Mouse (Mus musculus): Measurements from ENCODE around the gene Pik3cb. TPM values are rescaled to one million over a fixed set of nuclear protein-coding genes. Genes with fewer than 3 reads are reported as not detected.

Gene Pik3cb
- polyA plus RNA-seq, 1 experiment from 2014 or later = 1.2 TPM

DNA sequence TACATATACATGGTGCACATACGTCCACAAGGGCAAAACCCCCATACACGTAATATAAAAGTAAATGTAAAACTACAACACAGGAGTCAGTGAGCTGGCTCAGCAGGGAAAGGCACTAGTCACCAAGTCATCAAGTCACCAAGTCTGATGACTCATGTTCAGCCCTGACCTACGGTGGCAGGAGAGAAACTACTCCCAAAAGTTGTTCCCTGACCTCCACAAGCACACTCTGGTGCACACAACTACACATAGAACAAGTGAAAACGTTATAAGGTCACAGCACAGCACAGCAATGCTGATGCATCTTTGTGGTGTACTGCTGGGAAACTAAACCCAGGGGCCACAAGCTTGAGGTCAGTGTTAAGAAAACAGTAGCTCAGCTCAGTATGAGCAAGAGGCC, 49.9 kb downstream of the Pik3cb start:
- WGBS = 86% methylated on average over 4 of the region's 4 CpGs
- Histone ChIP-seq H3K4me3 (ENCODE audit: low read depth, low read length) (no peak overlapping the region), H3K36me3 (ENCODE audit: control insufficient read depth, insufficient read depth, low read length) (no peaks in the 10 kb centered on the region), H3K9me3 (ENCODE audit: control insufficient read depth, low read depth, low read length) (no peaks in the 10 kb centered on the region), H3K4me2 (replicated peaks; ENCODE audit: low read depth, low read length) (no peak overlapping the region), H3K4me1 (ENCODE audit: control insufficient read depth, insufficient read depth, low read length) (no peaks in the 10 kb centered on the region), H3K27ac (ENCODE audit: low read length) (no peak overlapping the region), H3K27me3 (ENCODE audit: control insufficient read depth, insufficient read depth, low read length) (no peaks in the 10 kb centered on the region), H3K9ac (replicated peaks; ENCODE audit: low read depth, low read length) (no peak overlapping the region)
- ATAC-seq (ENCODE audit: insufficient number of reproducible peaks, insufficient read depth, low FRiP score, low read depth) = no peak

DNA sequence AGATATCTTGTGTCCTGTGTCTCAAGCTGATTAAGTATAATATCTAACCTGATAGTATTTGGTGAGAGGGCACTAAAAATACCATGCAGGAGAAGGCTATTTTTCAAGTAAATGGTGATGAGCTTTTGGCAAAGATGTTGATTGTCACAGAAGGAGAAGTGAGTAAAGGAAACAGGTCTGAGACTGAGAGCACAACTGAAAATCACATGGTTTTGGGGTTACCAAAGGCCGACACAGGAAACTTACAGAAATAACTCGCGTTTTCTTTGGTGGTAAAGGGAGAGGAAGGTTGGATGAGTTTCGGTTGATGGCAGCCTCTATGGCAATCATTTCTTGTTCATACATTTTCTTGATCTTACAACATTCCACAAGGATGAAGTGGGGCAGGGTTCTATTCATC, 50.5 kb downstream of the Pik3cb start:
- H3K36me3 ChIP-seq (ENCODE audit: control insufficient read depth, insufficient read depth, low read length) = no peaks in the 10 kb centered on the region
- WGBS = 95% methylated on average over 4 of the region's 4 CpGs
- no peaks in the 10 kb centered on the region for H3K27me3 ChIP-seq (ENCODE audit: control insufficient read depth, insufficient read depth, low read length)
- H3K9ac ChIP-seq (replicated peaks; ENCODE audit: low read depth, low read length) = no peak overlapping the region
- H3K4me3 ChIP-seq (ENCODE audit: low read depth, low read length) = no peak overlapping the region
- no peak overlapping the region for H3K4me2 ChIP-seq (replicated peaks; ENCODE audit: low read depth, low read length)
- H3K4me1 ChIP-seq (ENCODE audit: control insufficient read depth, insufficient read depth, low read length) = no peaks in the 10 kb centered on the region
- no peak for ATAC-seq (ENCODE audit: insufficient number of reproducible peaks, insufficient read depth, low FRiP score, low read depth)
- H3K27ac ChIP-seq (ENCODE audit: low read length) = no peak overlapping the region
- H3K9me3 ChIP-seq (ENCODE audit: control insufficient read depth, low read depth, low read length) = no peaks in the 10 kb centered on the region

DNA sequence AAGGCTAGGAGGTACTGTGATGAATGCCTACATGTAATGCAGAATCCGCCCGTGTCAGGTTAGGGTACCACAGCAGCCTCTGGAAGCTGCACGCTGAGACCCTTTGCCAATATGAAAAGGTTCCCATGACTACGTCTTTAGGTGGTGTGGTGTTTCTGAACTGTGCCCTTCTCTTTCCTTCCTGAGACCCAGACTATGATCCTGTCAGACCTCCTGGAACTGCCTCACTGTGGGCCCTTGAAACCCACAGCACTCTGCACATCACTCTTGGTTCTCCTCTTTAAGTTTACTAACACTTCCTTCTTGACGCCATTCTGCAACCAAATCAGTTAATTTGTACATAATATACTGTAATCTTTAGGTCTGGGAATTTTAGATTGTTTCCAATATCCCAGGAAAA, 58.7 kb downstream of the Pik3cb start:
- Histone ChIP-seq H3K36me3 (ENCODE audit: control insufficient read depth, insufficient read depth, low read length) (no peaks in the 10 kb centered on the region), H3K9ac (replicated peaks; ENCODE audit: low read depth, low read length) (no peak overlapping the region), H3K27ac (ENCODE audit: low read length) (no peak overlapping the region), H3K4me2 (replicated peaks; ENCODE audit: low read depth, low read length) (no peak overlapping the region), H3K9me3 (ENCODE audit: control insufficient read depth, low read depth, low read length) (no peaks in the 10 kb centered on the region), H3K27me3 (ENCODE audit: control insufficient read depth, insufficient read depth, low read length) (no peaks in the 10 kb centered on the region), H3K4me1 (ENCODE audit: control insufficient read depth, insufficient read depth, low read length) (no peaks in the 10 kb centered on the region), H3K4me3 (ENCODE audit: low read depth, low read length) (no peak overlapping the region)
- 87% methylated on average over 5 of the region's 5 CpGs for WGBS
- no peak for ATAC-seq (ENCODE audit: insufficient number of reproducible peaks, insufficient read depth, low FRiP score, low read depth)

DNA sequence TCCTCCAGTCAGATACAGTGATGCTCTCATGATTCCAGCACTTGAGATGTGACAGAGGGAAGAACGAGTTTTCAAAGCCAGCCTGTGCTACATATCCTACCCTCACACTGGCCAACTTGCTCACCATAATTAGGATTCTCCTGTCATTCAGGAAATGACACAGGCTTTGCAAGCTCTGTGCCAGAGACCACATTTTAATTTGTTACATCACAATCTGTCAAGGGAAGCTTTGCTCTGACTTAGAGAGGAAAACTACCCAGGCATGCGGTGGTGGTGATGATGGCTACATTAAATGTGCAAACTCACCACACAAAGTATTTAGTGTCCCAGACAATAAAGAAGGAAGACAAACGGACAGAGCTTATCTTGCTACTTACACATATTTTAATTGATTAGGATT, 59.1 kb downstream of the Pik3cb start:
- ATAC-seq (ENCODE audit: insufficient number of reproducible peaks, insufficient read depth, low FRiP score, low read depth) = no peak

DNA sequence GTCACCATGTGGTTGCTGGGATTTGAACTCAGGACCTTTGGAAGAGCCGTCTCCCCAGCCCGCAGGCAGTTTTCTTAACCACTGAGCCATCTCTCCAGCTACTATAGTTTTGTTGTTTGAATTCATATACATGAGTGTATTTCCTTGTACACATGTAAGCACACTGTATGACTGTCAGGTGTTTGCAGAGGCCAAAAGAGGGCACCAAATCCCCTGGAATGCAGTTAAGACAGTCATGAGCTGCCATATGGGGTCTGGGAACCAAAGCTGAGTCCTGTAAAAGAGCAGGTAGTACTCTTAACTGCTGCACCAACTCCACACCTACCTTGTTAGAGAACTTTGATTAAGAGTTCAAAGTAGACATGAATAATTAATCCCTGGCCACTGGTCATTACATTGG, 59.8 kb downstream of the Pik3cb start:
- no peaks in the 10 kb centered on the region for H3K36me3 ChIP-seq (ENCODE audit: control insufficient read depth, insufficient read depth, low read length)
- no peak overlapping the region for H3K27ac ChIP-seq (ENCODE audit: low read length)
- no peak overlapping the region for H3K4me2 ChIP-seq (replicated peaks; ENCODE audit: low read depth, low read length)
- no peaks in the 10 kb centered on the region for H3K4me1 ChIP-seq (ENCODE audit: control insufficient read depth, insufficient read depth, low read length)
- H3K9ac ChIP-seq (replicated peaks; ENCODE audit: low read depth, low read length) = no peak overlapping the region
- H3K27me3 ChIP-seq (ENCODE audit: control insufficient read depth, insufficient read depth, low read length) = no peaks in the 10 kb centered on the region
- no peak overlapping the region for H3K4me3 ChIP-seq (ENCODE audit: low read depth, low read length)
- no peak for ATAC-seq (ENCODE audit: insufficient number of reproducible peaks, insufficient read depth, low FRiP score, low read depth)
- 92% methylated on average over 2 of the region's 2 CpGs for WGBS
- no peaks in the 10 kb centered on the region for H3K9me3 ChIP-seq (ENCODE audit: control insufficient read depth, low read depth, low read length)

More for the DNA sequence above, 59.1 kb downstream of the Pik3cb start:
- H3K4me3 ChIP-seq (ENCODE audit: low read depth, low read length) = no peak overlapping the region
- no peaks in the 10 kb centered on the region for H3K27me3 ChIP-seq (ENCODE audit: control insufficient read depth, insufficient read depth, low read length)
- H3K4me2 ChIP-seq (replicated peaks; ENCODE audit: low read depth, low read length) = no peak overlapping the region
- no peaks in the 10 kb centered on the region for H3K9me3 ChIP-seq (ENCODE audit: control insufficient read depth, low read depth, low read length)
- H3K9ac ChIP-seq (replicated peaks; ENCODE audit: low read depth, low read length) = no peak overlapping the region
- H3K36me3 ChIP-seq (ENCODE audit: control insufficient read depth, insufficient read depth, low read length) = no peaks in the 10 kb centered on the region
- H3K27ac ChIP-seq (ENCODE audit: low read length) = no peak overlapping the region
- no peaks in the 10 kb centered on the region for H3K4me1 ChIP-seq (ENCODE audit: control insufficient read depth, insufficient read depth, low read length)
- WGBS = 77% methylated on average over 3 of the region's 3 CpGs

DNA sequence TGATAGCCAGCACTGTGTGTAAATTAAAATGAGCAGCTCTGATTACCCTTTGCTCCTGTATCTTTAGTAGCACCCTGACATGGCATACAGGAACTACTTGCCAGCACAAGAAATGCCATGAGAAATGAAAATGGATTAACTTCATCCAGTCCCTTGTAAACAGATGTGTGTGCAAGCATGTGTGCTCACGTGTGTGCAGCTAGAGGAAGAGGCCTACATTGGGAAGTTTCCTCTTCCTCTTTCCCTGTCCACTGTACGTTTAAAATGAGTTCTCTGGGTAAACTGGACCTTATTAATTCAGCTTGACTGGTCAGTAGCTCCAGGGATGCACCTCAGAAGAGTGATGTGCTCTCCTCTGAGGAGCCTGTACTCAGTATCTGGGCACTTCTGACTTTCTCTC, 66.0 kb downstream of the Pik3cb start:
- 65% methylated on average over 2 of the region's 2 CpGs for WGBS
- H3K27ac ChIP-seq (ENCODE audit: low read length) = no peak overlapping the region
- no peaks in the 10 kb centered on the region for H3K36me3 ChIP-seq (ENCODE audit: control insufficient read depth, insufficient read depth, low read length)
- no peaks in the 10 kb centered on the region for H3K9me3 ChIP-seq (ENCODE audit: control insufficient read depth, low read depth, low read length)
- ATAC-seq (ENCODE audit: insufficient number of reproducible peaks, insufficient read depth, low FRiP score, low read depth) = no peak
- H3K4me1 ChIP-seq (ENCODE audit: control insufficient read depth, insufficient read depth, low read length) = no peaks in the 10 kb centered on the region
- no peak overlapping the region for H3K4me2 ChIP-seq (replicated peaks; ENCODE audit: low read depth, low read length)
- no peak overlapping the region for H3K9ac ChIP-seq (replicated peaks; ENCODE audit: low read depth, low read length)
- no peak overlapping the region for H3K4me3 ChIP-seq (ENCODE audit: low read depth, low read length)
- no peaks in the 10 kb centered on the region for H3K27me3 ChIP-seq (ENCODE audit: control insufficient read depth, insufficient read depth, low read length)

DNA sequence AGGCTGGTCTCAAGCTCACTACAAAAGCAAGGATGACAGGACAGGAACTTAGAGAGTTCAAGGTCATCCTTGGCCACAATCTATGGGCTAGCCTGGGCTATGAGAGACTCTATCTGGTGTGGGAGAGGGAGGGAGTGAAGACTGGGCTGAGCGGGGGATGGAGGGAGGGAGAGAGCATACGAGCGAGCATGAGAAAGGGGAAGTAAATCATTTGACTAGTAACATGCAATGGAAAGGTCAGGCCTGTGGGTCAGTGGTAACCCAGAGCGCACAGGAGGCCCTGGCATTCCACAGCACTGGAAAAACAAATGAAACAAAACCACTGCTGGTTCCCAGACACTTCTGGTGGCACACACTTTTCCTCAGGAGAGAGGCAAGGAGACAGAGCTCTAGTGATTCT, 67.9 kb downstream of the Pik3cb start:
- Histone ChIP-seq H3K9ac (replicated peaks; ENCODE audit: low read depth, low read length) (no peak overlapping the region), H3K4me1 (ENCODE audit: control insufficient read depth, insufficient read depth, low read length) (no peaks in the 10 kb centered on the region), H3K4me3 (ENCODE audit: low read depth, low read length) (no peak overlapping the region), H3K4me2 (replicated peaks; ENCODE audit: low read depth, low read length) (no peak overlapping the region), H3K27ac (ENCODE audit: low read length) (no peak overlapping the region), H3K36me3 (ENCODE audit: control insufficient read depth, insufficient read depth, low read length) (no peaks in the 10 kb centered on the region), H3K9me3 (ENCODE audit: control insufficient read depth, low read depth, low read length) (no peaks in the 10 kb centered on the region), H3K27me3 (ENCODE audit: control insufficient read depth, insufficient read depth, low read length) (no peaks in the 10 kb centered on the region)
- no peak for ATAC-seq (ENCODE audit: insufficient number of reproducible peaks, insufficient read depth, low FRiP score, low read depth)
- 50% methylated on average over 4 of the region's 4 CpGs for WGBS

DNA sequence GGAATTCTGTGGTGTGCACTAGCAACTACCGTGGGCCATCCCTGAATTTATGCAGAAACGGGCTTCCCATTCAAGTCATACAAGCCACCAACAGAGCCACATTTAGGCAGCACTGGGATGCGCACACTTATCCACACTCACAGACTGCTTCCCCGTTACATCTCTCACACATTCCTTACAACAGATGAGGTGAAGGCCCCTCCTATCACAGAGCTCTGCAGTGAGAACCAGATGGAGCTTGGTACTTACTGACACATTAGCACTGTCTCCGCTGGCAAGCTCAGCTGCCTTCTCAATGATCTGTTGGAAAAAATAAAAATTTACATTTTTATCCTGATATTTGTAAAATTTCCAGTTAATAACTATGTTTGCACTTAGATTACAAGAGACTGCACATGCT, 75.1 kb downstream of the Pik3cb start:
- Histone ChIP-seq H3K36me3 (ENCODE audit: control insufficient read depth, insufficient read depth, low read length) (no peaks in the 10 kb centered on the region), H3K27me3 (ENCODE audit: control insufficient read depth, insufficient read depth, low read length) (no peaks in the 10 kb centered on the region), H3K9me3 (ENCODE audit: control insufficient read depth, low read depth, low read length) (no peaks in the 10 kb centered on the region), H3K27ac (ENCODE audit: low read length) (no peak overlapping the region), H3K9ac (replicated peaks; ENCODE audit: low read depth, low read length) (no peak overlapping the region), H3K4me1 (ENCODE audit: control insufficient read depth, insufficient read depth, low read length) (no peaks in the 10 kb centered on the region), H3K4me2 (replicated peaks; ENCODE audit: low read depth, low read length) (no peak overlapping the region), H3K4me3 (ENCODE audit: low read depth, low read length) (no peak overlapping the region)
- WGBS = 83% methylated on average over 5 of the region's 5 CpGs
- no peak for ATAC-seq (ENCODE audit: insufficient number of reproducible peaks, insufficient read depth, low FRiP score, low read depth)

DNA sequence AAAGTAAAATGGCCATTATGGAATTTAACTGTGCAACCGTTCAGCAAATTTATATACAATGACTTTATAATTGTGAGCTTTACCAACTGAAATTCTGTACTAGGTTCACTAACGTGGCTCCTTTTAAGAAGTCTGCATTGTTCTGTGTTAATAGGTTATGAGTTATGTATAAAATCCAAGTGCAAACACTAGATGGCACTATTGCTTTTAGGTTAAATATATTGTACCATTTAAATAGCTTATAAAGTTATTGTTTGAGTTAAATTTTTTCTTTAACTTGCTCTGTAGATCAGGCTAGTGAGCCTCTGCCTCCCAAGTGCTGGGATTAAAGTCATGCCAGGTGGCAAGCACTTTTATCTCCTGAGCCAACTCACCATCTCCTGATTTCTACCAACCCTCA, 76.2 kb downstream of the Pik3cb start:
- Histone ChIP-seq H3K27me3 (ENCODE audit: control insufficient read depth, insufficient read depth, low read length) (no peaks in the 10 kb centered on the region), H3K27ac (ENCODE audit: low read length) (no peak overlapping the region), H3K36me3 (ENCODE audit: control insufficient read depth, insufficient read depth, low read length) (no peaks in the 10 kb centered on the region), H3K4me3 (ENCODE audit: low read depth, low read length) (no peak overlapping the region), H3K9ac (replicated peaks; ENCODE audit: low read depth, low read length) (no peak overlapping the region), H3K9me3 (ENCODE audit: control insufficient read depth, low read depth, low read length) (no peaks in the 10 kb centered on the region), H3K4me2 (replicated peaks; ENCODE audit: low read depth, low read length) (no peak overlapping the region), H3K4me1 (ENCODE audit: control insufficient read depth, insufficient read depth, low read length) (no peaks in the 10 kb centered on the region)
- ATAC-seq (ENCODE audit: insufficient number of reproducible peaks, insufficient read depth, low FRiP score, low read depth) = no peak
- WGBS = 39% methylated on average over 2 of the region's 2 CpGs

Data from stomach, embryonic 14.5 days (tissue).